Mouse (Mus musculus) liver (tissue): ENCODE measurements around the gene Adipoq.
"Not testable (repeated sequence)": the region's sequence is repeated elsewhere in the genome, so short reads cannot be mapped to it uniquely, and the experiment has no call there.

Experiments used
- DNase-seq: peaks from one replicate; pipeline ENCODE4 v3.0.0-alpha.2; 2020; ENCODE audit warnings: mixed read lengths

Adipoq gene

GRCm38 (mm10) chr16:23166646-23167045 lies 20.3 kb downstream of the Adipoq start:
- DNase-seq = no peak

DNA sequence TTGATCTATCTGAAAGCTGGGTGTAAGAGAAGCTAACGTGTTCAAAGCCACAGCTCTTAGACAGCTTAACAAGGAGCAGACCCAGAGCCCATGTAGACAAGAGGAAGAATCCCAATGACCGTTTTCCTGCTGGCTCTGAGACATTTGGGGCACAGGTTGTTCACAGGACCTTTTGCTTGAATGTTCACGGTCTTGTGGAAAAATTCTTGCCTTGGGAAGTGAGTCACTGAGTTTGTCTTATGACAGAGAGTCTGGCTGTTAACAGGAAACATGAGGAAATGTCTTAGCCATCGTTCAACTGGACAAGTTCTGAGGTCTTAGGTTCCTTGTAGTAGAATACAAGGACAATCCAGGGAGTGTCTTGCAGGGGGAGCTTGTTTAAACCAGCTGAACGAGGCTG lies 20.7 kb downstream of the Adipoq start:
- DNase-seq = no peak

- no peak for DNase-seq
Observed at GRCm38 (mm10) chr16:23170813-23171212, 24.5 kb downstream of the Adipoq start.

- DNase-seq = no peak
Observed at GRCm38 (mm10) chr16:23173904-23174303, 27.6 kb downstream of the Adipoq start.

DNA sequence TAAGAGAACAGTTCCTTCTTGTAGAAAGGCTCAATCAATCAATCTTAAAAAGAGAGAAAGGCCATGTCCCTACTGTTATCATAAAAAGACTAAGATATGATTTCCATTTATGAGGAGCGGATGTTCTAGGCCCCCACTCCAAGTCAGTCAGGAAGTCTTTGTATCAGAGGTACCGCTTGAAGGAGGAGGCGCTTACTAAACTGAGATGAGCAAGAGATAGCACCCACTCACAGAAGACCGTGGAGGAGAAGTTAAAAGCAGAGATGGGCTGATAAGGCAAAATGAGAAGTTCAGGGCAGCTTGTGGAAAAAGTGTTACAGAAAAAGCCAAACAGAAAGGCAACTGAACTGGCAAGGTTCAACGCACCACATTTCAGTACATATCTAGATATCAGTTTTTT lies 28.5 kb downstream of the Adipoq start:
- DNase-seq = no peak

DNA sequence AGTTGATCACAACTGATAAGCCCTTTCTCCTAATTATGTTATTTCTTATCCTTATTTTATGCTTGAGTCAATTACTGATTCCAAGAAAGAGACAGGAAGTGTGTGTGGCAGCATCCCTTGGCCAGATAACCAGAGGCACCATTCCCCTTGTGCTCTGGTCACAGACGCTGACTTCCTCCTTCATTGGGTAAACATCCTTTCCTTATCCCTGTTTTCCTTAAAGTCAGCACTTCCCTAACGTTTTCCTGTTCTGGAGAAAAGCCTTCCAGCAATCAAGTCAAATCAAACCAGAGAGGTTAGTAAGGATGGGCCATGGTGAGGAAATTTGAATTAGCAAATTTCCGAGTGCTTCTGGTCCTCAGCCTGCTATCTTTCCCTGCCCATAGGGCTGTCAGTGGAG lies 29.6 kb downstream of the Adipoq start:
- no peak for DNase-seq

- no peak for DNase-seq
Observed at GRCm38 (mm10) chr16:23177856-23178255, 31.5 kb downstream of the Adipoq start.

- no peak for DNase-seq
Observed at GRCm38 (mm10) chr16:23178796-23179195, 32.5 kb downstream of the Adipoq start.

GRCm38 (mm10) chr16:23179436-23179835 lies 33.1 kb downstream of the Adipoq start:
- not testable (repeated sequence) for DNase-seq

GRCm38 (mm10) chr16:23181054-23181453 lies 34.7 kb downstream of the Adipoq start:
- no peak for DNase-seq

DNA sequence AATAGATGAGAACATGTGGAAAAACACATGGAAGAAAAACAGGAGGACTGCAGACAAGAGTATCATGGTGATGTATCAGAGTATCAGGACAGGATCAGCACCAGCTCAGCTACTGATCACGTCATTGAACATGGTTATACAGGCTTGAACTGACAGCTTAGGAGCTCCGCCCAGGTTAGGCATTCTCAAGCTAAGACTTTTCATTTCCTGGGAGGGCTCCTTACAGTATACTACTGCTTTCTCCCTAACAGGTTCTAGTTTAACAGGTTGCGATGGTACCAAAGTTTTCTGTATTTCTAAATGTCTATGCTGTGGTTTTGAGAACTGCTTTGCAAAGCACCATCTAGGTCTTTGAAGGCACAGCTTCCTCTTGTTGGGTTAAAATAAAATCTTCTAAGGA lies 35.2 kb downstream of the Adipoq start:
- DNase-seq = no peak

DNA sequence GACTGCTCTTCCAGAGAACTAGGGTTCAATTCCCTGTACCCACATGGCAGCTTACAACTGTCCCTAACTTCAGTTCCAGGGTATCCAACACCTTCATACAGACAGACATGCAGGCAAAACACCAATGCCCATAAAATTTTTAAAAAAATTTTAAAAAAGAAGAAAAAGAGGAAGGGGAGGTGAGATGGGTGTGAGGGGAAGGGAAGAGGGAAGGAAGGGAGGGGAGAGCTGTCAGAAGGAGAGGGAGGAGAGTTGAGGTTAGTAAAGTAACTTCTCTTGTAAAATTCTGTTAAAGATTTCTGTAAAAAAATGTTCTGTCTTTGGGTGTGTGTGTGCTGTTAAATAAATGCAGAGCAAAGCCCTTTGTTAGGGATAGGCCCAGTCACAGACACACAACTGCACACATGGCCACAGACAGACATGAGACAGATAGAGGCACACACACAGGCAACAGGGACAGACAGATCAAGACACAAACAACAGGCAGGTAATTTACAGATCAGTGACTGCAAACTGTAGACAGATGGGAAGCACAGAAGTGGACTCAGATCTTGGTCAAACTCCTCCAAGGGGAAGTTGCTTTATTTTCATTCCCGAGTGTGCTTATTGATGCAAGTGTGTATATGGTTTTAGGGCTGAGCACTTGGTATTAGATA lies 35.7 kb downstream of the Adipoq start:
- DNase-seq = no peak

- DNase-seq = no peak
Observed at GRCm38 (mm10) chr16:23185824-23186223, 39.5 kb downstream of the Adipoq start.

GRCm38 (mm10) chr16:23186418-23186817 lies 40.1 kb downstream of the Adipoq start:
- no peak for DNase-seq

- no peak for DNase-seq
Observed at GRCm38 (mm10) chr16:23187983-23188382, 41.6 kb downstream of the Adipoq start.

GRCm38 (mm10) chr16:23189612-23190011 lies 43.3 kb downstream of the Adipoq start:
- no peak for DNase-seq

DNA sequence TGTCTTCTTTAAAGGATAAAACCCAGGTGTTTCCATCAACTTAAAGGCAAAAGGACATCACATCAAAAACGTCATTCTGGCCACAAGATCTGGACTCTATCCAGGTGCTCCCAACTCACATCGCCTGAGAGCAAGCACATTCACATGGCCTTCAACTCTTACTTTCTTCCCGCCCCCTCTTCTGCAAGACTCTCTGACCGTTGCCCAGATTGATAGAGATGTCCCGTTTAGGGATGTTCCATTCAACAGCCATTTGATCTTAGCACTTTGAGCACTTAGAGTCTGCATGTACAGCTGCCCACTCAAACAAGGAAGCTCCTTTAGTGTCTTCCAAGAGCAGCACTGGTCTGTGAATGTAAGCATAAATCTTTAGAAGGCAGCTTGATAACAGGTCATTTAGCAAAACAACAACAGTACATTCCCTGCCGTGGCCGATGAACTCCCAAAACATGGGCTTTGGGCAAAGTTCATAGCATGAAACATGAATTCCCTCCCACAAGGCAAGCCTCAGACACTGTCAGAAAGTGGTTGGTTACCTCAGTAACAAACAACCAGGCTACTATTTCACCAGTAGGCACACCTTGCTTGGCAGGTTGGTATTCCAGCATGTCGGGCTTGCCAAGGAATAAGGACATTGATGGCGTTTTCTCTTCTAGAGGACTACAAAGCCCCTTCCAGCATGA lies 45.4 kb downstream of the Adipoq start:
- DNase-seq = no peak

DNA sequence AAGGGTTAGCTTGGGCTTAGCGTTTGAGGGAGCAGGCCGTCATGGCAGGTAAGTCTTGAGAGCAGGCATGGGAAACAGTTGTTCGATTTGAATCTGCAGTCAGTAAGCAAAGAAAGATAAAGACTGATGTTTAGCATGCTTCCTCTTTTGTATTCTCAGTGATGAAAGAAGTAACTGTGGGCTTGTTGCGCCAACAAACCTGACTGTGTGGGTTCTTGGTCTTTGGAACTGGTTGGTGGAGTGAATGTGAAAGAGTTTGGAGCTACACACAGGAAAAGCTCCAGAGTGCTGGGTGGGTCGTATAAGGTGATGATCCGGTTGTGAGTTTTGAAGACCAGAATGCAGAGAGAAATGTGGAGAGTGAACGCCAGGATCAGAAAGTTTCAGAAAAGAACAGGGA lies 49.3 kb downstream of the Adipoq start:
- no peak for DNase-seq

DNA sequence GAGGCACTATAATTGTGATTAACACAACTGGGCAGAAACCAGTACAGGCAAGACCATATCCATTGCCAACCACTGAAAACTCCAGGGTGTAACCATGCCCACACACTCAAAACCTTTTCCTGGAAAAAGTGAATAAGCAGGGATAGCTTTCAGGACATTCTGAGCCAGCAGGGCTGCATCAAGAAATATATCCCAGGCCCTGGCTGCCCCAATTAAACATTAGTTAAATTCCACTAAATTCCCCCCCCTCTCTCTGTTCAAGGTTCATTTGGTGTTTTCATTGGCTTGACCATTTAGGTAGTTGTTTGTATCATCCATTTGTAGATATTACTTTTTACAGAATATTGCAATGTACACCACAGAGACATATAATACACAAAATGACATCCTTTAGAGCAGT lies 50.0 kb downstream of the Adipoq start:
- DNase-seq = no peak

GRCm38 (mm10) chr16:23196791-23197190 lies 50.5 kb downstream of the Adipoq start:
- no peak for DNase-seq

- no peak for DNase-seq
Observed at GRCm38 (mm10) chr16:23201498-23201897, 55.2 kb downstream of the Adipoq start.
